Mouse (Mus musculus) kidney, embryonic 15.5 days (tissue): ENCODE measurements around the gene Asb4. TPM values are rescaled to one million over a fixed set of nuclear protein-coding genes. Genes with fewer than 3 reads are reported as not detected.
A peak's percentile ranks its signal among the peaks of the same experiment; 100 is the strongest.
"Not testable (repeated sequence)": the region's sequence is repeated elsewhere in the genome, so short reads cannot be mapped to it uniquely, and the experiment has no call there.

Source experiments
- ATAC-seq: fragments of 200-750 bp; cut with Nextera tagmentation; replicated peaks from 2 replicates; pipeline ENCODE4 v1.8.0; 2017; ENCODE audit warnings: moderate TSS enrichment; ENCODE audit not compliant: low FRiP score
- H3K27ac ChIP-seq: fragments of 300-500 bp; sonication (generic); 2 replicates; pipeline ENCODE4 v1.5.1; 2015; ENCODE audit warnings: mild to moderate bottlenecking, inconsistent platforms
- H3K27me3 ChIP-seq: fragments of 300-500 bp; sonication (generic); 2 replicates; pipeline ENCODE4 v1.6.1; 2015; ENCODE audit warnings: inconsistent platforms
- H3K36me3 ChIP-seq: fragments of 300-500 bp; sonication (generic); 2 replicates; pipeline ENCODE4 v1.6.1; 2015; ENCODE audit warnings: inconsistent platforms
- H3K4me1 ChIP-seq: fragments of 300-500 bp; sonication (generic); 2 replicates; pipeline ENCODE4 v1.6.1; 2015; ENCODE audit warnings: inconsistent platforms
- H3K4me2 ChIP-seq: fragments of 300-500 bp; sonication (generic); 2 replicates; pipeline ENCODE4 v1.6.1; 2015; ENCODE audit warnings: moderate library complexity, mild to moderate bottlenecking, inconsistent platforms
- H3K4me3 ChIP-seq: fragments of 300-500 bp; sonication (generic); replicated peaks from 2 replicates; pipeline ENCODE4 v1.5.1; 2015; ENCODE audit warnings: mild to moderate bottlenecking, inconsistent platforms
- H3K9ac ChIP-seq: fragments of 300-500 bp; sonication (generic); 2 replicates; pipeline ENCODE4 v1.6.1; 2015; ENCODE audit warnings: mild to moderate bottlenecking, inconsistent platforms
- H3K9me3 ChIP-seq: fragments of 300-500 bp; sonication (generic); replicated peaks from 2 replicates; pipeline ENCODE4 v1.6.1; 2016; ENCODE audit warnings: inconsistent platforms
- WGBS: fragments of 180-500 bp; shearing (Covaris S2); methylation state at CpG from one replicate; pipeline ENCODE4 v1.1.7; 2015; ENCODE audit warnings: mixed read lengths; 5-methylcytosine and 5-hydroxymethylcytosine counted together
- polyA plus RNA-seq: library from polyadenylated mRNA; unstranded; fragments of >200 nt; fragmentation: Nextera tagmentation; extraction: Ambion mirVana; gene quantifications from 2 replicates; pipeline ENCODE4 v1.2.1, GENCODE M21; 2015

Asb4 gene
- 25.4 and 27.6 TPM in 2 replicates for polyA plus RNA-seq

- H3K4me2 ChIP-seq: peak within 1 kb of the TSS; percentile 69
- ATAC-seq: no peak
- H3K4me3 ChIP-seq: peak within 1 kb of the TSS; percentile 37
- 7% methylated on average over 19 of the region's 19 CpGs for WGBS
- no peaks in the 10 kb centered on the region for H3K9me3 ChIP-seq
- H3K9ac ChIP-seq: peak within 1 kb of the TSS; percentile 29; the same call in 1 of the 2 replicates
- no peaks in the 10 kb centered on the region for H3K36me3 ChIP-seq
- H3K27me3 ChIP-seq: no peaks in the 10 kb centered on the region
- peaks cover 45% of the 10 kb centered on the region for H3K4me1 ChIP-seq
- H3K27ac ChIP-seq: peak within 1 kb of the TSS; percentile 68
Observed at GRCm38 (mm10) chr6:5383336-5384177, at the start of gene Asb4. Gene Asb4, plus strand, starts transcription at chr6:5383386.

DNA sequence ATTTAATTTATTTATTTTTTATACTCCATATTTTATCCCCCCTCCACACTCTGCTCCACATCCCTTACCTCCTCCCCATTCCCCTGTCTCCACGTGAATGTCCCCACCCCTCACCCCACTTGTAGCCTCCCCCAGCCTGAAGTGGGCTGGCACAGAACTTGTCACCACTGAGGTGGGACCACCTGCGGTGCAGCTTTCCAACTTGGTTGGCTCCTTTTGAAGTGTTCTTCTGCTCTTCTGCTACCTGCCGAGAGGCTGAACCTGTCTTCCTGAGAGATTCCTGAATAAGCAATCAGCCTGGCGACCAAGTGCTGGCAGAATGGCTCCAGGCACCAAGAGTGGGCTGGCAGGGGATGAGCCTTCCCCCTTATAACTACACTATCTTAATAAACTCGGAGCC lies 49.2 kb upstream of the Asb4 start:
- Histone ChIP-seq H3K4me1 (no peaks in the 10 kb centered on the region), H3K9ac (no peak overlapping the region), H3K27me3 (no peaks in the 10 kb centered on the region), H3K36me3 (no peaks in the 10 kb centered on the region), H3K4me2 (no peak overlapping the region), H3K9me3 (no peaks in the 10 kb centered on the region), H3K27ac (no peak overlapping the region), H3K4me3 (no peak overlapping the region)
- 55% methylated on average over 5 of the region's 5 CpGs for WGBS
- no peak for ATAC-seq

GRCm38 (mm10) chr6:5336016-5336415 lies 47.2 kb upstream of the Asb4 start:
- not testable (repeated sequence) for H3K4me3 ChIP-seq, H3K27ac ChIP-seq, H3K36me3 ChIP-seq, H3K4me2 ChIP-seq, ATAC-seq, H3K9me3 ChIP-seq, H3K27me3 ChIP-seq, H3K9ac ChIP-seq, H3K4me1 ChIP-seq

DNA sequence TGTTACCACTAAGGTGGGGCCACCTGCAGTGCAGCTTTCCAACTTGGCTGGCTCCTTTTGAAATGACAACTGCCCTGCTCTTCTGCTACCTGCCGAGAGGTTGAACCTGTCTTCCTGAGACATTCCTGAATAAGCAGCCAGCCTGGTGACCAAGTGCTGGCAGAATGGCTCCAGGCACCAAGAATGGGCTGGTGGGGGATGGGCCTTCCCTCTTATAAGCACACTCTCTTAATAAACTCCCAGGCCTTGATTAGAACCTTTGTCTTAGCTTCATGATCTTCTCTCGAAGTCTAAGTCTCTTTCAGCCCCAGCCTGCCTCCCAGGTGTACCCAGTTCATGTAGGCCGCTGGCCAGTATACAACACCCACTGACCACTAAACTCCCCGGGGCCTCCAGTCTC lies 44.4 kb upstream of the Asb4 start:
- ATAC-seq, H3K9ac ChIP-seq, H3K9me3 ChIP-seq, H3K27ac ChIP-seq, H3K4me2 ChIP-seq, H3K4me3 ChIP-seq, H3K36me3 ChIP-seq, H3K4me1 ChIP-seq, H3K27me3 ChIP-seq: not testable (repeated sequence)
- 90% methylated on average over 4 of the region's 4 CpGs for WGBS

DNA sequence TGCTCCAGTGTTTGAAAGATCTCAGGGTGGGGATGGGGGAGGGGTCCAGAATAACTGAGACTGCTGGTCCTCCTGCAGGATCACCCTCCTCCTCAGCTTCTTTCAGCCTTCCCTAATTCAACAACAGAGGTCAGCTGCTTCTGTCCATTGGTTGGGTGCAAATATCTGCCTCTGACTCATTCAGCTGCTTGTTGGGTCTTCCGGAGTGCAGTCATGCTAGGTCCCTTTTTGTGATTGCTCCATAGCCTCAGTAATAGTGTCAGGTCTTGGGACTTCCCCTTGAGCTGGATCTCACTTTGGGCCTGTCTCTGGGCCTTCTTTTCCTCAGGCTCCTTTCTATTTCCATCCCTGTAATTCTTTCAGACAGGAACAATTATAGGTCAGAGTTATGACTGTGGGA lies 43.9 kb upstream of the Asb4 start:
- ATAC-seq, H3K27me3 ChIP-seq, H3K9me3 ChIP-seq, H3K4me3 ChIP-seq, H3K4me2 ChIP-seq, H3K36me3 ChIP-seq, H3K4me1 ChIP-seq, H3K27ac ChIP-seq, H3K9ac ChIP-seq: not testable (repeated sequence)
- 100% methylated on average over 1 of the region's 1 CpGs for WGBS

- Histone ChIP-seq H3K4me2 (no peak overlapping the region), H3K4me1 (no peaks in the 10 kb centered on the region), H3K27me3 (no peaks in the 10 kb centered on the region), H3K9me3 (no peaks in the 10 kb centered on the region), H3K4me3 (no peak overlapping the region), H3K36me3 (no peaks in the 10 kb centered on the region), H3K9ac (no peak overlapping the region), H3K27ac (no peak overlapping the region)
- WGBS: 59% methylated on average over 6 of the region's 6 CpGs
- ATAC-seq: peak; percentile 22; the same call in 1 of the 2 replicates
Observed at GRCm38 (mm10) chr6:5344255-5344654, 38.9 kb upstream of the Asb4 start.

- Histone ChIP-seq H3K4me2 (no peak overlapping the region), H3K27ac (no peak overlapping the region), H3K9ac (no peak overlapping the region), H3K9me3 (no peaks in the 10 kb centered on the region), H3K4me1 (no peaks in the 10 kb centered on the region), H3K36me3 (no peaks in the 10 kb centered on the region), H3K27me3 (no peaks in the 10 kb centered on the region), H3K4me3 (no peak overlapping the region)
- no peak for ATAC-seq
Observed at GRCm38 (mm10) chr6:5357873-5358272, 25.3 kb upstream of the Asb4 start.

DNA sequence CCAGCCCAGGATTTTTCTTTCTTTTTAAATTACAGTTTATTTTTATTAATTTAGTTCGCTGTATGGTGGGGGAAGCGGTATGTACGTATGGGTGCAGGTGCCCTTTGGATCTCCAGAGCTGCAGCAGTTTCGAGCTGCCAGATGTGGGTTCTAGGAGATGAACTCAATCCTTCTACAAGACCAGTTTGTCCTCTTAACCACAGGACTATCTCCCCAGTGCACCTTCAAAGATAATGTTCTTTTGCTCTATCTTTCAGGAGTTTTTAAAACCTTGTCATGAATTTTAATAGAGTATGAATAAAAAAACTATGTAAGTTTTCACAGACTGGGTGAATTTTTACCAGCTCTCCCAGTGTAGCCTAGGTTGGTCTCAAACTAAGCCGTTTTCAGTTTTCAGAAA lies 22.8 kb upstream of the Asb4 start:
- Histone ChIP-seq H3K4me3 (no peak overlapping the region), H3K4me1 (no peaks in the 10 kb centered on the region), H3K9me3 (no peaks in the 10 kb centered on the region), H3K27ac (no peak overlapping the region), H3K36me3 (no peaks in the 10 kb centered on the region), H3K4me2 (no peak overlapping the region), H3K9ac (no peak overlapping the region), H3K27me3 (no peaks in the 10 kb centered on the region)
- 91% methylated on average over 5 of the region's 5 CpGs for WGBS
- no peak for ATAC-seq

GRCm38 (mm10) chr6:5361987-5362386 lies 21.2 kb upstream of the Asb4 start:
- Histone ChIP-seq H3K4me1 (no peaks in the 10 kb centered on the region), H3K4me2 (no peak overlapping the region), H3K27me3 (no peaks in the 10 kb centered on the region), H3K4me3 (no peak overlapping the region), H3K36me3 (no peaks in the 10 kb centered on the region), H3K9ac (no peak overlapping the region), H3K27ac (no peak overlapping the region), H3K9me3 (no peaks in the 10 kb centered on the region)
- no peak for ATAC-seq
- 51% methylated on average over 6 of the region's 6 CpGs for WGBS

DNA sequence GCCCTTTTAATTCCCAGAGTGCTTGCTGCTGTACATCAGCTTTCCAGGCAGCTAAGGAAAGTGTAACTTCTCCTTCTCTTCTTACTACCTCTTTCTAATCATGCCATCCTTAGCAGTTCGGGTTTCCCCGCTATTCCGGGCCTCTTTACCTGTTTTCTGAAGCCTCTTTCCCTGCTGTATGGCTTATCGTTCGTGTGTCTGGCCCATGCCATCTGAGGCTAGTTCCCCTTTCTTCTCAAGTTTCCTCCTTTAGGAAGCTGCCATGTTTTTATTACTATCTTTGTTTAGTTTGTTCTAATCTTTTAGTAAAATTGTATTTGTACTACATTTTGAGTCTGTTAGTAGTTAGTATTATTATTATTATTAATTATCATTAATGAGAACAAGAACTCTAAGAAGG lies 17.3 kb upstream of the Asb4 start:
- no peaks in the 10 kb centered on the region for H3K27me3 ChIP-seq
- no peak overlapping the region for H3K9ac ChIP-seq
- no peak overlapping the region for H3K4me2 ChIP-seq
- no peaks in the 10 kb centered on the region for H3K36me3 ChIP-seq
- no peaks in the 10 kb centered on the region for H3K4me1 ChIP-seq
- no peak overlapping the region for H3K27ac ChIP-seq
- no peaks in the 10 kb centered on the region for H3K9me3 ChIP-seq
- 78% methylated on average over 5 of the region's 5 CpGs for WGBS
- no peak for ATAC-seq
- no peak overlapping the region for H3K4me3 ChIP-seq

GRCm38 (mm10) chr6:5376884-5377283 lies 6.3 kb upstream of the Asb4 start:
- Histone ChIP-seq H3K4me2 (no peak overlapping the region), H3K9ac (no peak overlapping the region), H3K9me3 (no peaks in the 10 kb centered on the region), H3K4me1 (peaks cover 28% of the 10 kb centered on the region), H3K36me3 (no peaks in the 10 kb centered on the region), H3K27ac (no peak overlapping the region), H3K4me3 (no peak overlapping the region), H3K27me3 (no peaks in the 10 kb centered on the region)
- 88% methylated on average over 4 of the region's 4 CpGs for whole genome bisulfite sequencing
- ATAC-seq: no peak

DNA sequence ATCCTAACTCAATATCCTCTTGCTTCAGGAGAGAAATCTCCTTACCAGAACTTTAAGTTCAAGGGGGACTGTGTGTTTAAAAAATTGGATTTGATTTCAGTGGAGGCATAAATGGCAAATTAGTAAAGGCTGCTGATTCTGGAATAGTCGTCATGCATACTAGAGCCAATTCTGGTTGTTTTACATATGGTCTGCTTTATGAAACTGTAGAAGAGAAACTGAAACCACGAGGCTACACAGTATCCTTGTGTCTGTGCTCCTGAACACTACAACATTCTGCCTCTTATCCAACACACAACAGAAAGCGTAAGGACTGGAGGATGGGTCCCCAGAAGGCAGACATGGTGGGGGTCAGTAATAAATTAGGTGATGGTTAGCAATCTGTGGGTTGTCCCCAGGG lies 4.1 kb upstream of the Asb4 start:
- Histone ChIP-seq H3K9me3 (no peaks in the 10 kb centered on the region), H3K4me1 (peaks cover 44% of the 10 kb centered on the region), H3K4me3 (no peak overlapping the region), H3K27ac (no peak overlapping the region), H3K9ac (no peak overlapping the region), H3K36me3 (no peaks in the 10 kb centered on the region), H3K27me3 (no peaks in the 10 kb centered on the region), H3K4me2 (peak overlapping the region; percentile 51; the same call in 1 of the 2 replicates)
- no peak for ATAC-seq
- 84% methylated on average over 3 of the region's 3 CpGs for WGBS
